Mouse (Mus musculus): ENCODE measurements around the gene Arsa. TPM values are rescaled to one million over a fixed set of nuclear protein-coding genes. Genes with fewer than 3 reads are reported as not detected.
A peak's percentile ranks its signal among the peaks of the same experiment; 100 is the strongest.
"Not testable (repeated sequence)": the region's sequence is repeated elsewhere in the genome, so short reads cannot be mapped to it uniquely, and the experiment has no call there.

Arsa gene
- total RNA-seq, 2 experiments from 2014 or later, result 30.0 to 31.1 TPM

DNA sequence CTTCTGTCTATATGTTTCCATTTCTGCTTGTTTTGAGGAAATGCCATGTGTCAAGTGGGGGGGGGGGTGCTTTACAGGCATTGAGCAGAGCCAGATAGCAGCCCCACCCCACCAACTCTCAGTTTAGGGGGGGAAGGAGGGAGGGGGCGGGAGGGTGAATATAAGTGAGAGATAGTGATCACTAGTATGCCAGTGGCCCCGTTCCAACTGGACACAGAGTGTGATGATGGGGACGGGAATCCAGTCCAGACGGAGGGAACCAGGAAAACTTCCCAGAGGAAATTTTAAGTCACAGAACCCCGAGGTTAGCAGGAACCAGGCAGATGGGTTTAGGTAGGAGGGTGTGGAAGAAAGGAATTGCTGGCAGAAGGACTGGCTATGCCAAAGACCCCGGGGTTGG, 21.6 kb downstream of the Arsa start:
- DNase-seq (ENCODE audit: low spot score in 2 of 2), result no peak

DNA sequence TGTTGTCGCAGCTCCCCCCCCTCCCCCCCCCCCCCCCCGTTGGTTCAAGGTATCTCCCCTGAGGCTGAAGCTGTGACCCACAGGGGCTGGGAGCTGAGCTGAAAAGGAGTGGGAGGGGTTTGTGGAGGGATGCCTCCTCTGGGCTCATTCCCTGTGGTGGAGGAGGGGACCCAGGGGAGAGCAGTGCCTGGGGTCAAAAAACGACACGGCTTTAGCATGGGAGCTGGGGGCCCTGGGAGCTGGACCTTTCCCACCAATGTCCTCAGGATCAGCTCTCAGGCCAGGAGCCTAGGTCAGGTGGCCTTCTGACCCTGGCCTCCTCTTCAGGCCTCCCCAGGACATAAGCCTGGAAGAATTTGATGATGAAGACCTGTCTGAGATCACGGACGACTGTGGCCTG, 22.4 kb downstream of the Arsa start:
- DNase-seq (ENCODE audit: low spot score in 2 of 2), result no peak

DNA sequence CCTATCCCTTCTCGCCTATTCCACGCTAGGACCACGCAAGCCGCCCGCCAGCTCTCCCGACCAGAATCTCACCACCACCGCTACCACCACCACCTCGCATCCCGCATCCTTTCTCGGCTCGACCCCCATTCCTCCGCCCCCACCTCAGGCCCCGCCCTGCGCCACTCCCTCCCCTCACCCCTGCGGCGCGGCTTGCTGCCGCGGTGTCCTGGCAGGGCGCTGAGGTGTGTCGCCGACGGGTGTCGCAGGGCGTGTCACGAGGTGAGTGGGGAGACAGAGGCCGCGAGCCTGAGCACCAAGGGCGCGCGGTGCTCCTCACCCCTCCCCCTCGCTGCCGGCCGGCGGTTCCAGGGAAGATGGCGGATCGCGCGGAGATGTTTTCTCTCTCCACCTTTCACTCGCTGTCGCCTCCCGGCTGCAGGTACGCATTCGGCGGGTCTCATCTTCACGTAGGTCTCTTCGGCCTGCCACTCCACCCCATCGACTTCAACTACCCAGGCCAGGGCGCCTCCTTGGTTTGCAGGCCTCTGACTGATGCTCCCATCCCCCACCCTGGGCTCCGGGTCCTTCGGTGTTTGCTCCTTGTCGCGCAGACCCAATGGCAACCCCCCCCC, 23.3 kb downstream of the Arsa start, which contains the start of gene Mapk8ip2:
Mapk8ip2 (plus strand) TSS at position 49 of the 614 bp plus-strand sequence.
- DNase-seq (ENCODE audit: low spot score in 2 of 2), result peak; percentile 70 to 71

DNA sequence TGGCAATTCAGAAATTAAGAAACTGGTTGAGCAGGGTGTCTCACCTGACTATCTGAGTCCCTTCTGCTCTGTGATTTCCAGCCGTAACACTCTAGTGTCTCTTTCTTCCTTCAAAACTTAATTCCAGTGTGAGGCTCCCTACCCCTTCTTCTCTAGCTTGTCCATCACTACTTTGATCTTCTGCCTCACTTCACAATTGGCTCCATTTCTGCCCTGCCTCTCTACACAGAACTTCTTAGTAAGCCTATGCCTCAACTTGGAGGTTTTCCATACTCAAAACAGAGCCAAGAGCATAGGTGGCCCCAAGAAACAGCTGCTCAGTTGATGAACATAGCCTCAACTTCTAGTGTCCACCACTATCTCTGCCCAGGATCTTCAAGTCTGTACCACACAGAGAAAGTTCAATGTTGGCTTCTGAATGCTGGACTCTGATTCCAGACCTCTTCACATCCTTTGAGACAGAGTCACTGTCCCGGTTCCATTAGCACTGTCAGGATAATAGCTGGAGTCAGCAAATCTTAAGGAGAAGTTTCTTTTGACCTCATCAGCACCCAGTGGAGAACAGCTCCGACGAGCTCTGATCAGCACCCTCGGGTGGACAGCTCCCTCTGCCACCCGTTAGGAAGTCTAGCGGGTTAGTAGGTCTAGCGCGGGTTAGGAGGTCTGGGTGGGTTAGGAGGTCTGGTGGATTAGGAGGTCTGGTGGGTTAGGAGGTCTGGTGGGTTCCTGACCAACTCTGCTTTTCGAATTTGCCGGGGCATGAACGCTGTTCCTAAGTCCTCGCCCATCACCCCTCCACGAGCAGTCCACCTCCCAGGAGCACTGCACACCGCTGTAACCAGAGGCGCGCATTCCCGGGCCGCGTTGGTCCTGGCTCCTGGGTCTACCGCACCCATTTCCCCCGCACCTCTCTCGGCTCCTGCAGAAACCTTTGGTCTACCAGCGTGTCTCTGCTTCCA, 24.0 kb downstream of the Arsa start:
- DNase-seq (ENCODE audit: low spot score in 2 of 2), result peak in 1 of 2 experiments; percentile 60

DNA sequence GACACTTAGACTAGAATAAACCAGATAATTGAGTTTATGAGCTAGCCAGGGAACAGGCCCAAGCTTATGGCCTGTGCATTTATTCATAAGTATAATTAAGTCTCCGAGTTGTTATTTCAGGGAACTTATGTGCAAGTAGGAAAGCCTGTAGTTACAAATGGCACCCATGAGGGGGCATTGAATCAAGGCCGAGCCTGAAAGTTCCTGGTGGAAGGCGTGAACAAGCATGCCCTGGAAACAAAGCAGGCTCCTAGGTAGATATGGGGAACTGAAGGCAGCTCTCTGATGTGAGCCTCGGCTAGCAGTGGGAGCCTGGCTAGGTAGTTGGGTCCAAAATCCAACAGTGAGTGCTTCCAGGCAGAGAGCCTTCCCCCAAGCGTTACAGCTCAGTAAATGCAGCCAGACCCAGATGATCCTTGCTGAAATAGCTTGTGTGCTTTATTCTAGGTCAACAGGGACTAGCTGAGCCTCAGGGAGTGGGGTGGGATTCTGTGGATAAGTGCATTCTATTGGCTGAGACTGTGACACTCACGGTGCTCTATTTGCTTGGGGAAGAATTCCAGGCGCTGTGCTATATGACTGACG, 34.6 kb downstream of the Arsa start:
- DNase-seq (ENCODE audit: low spot score in 2 of 2), result peak in 1 of 2 experiments; percentile 25

DNA sequence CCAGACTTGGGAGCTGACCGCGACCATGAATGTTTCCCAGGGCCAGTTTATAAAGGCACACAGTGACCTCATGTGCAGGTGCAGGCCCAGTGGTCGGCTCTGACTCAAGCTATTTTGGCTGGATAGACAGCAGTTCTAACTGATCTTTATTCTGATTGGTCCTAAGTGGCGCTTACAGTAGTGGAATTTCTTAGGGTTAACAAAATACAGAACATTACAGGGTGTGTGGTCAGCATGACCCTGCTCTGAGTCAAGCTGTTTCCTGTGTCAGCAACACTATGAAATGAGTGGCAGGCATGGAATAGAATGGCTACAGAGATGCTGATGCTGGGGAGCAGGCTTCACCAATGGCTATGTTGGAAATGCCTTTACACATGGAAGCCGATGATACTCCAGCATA, 41.3 kb downstream of the Arsa start:
- DNase-seq (ENCODE audit: low spot score in 2 of 2), result no peak

DNA sequence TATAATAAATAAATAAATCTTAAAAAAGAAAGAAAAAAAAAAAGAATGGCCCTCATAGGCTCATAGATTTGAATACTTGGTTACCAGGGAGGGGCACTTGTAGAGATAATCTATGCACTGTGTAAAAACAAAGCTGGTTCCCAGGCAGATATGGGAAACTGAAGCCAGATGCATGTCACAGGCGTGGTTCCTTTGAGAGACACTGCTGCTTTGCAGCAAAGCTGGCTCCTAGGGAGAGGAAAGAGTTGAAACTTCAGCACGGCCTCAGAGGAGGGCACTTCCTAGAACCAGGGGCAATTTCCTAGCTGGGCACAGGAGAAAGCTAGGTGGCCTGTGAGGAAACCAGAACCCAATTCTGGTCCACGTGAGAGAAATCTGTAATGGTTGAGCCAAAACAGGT, 43.1 kb downstream of the Arsa start:
- DNase-seq (ENCODE audit: low spot score in 2 of 2), result no peak

DNA sequence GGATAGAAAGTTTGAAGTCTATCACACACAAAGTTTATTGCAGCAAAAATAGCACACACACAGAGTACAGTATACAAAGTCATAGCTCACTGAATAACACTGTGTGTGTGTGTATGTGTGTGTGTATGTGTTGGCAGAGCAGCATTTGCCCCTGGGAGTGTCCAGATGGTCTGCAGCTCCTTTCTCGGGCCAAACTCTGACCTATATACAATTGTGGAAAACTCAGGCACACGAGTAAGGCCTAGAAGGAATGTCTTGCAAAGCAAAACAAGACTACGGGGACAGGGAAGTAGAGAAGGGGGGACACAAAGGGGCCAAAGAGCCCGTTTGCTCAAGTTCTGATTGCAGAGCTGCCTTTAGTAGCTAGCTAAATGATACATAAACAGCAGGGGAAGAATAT, 44.3 kb downstream of the Arsa start:
- DNase-seq (ENCODE audit: low spot score in 2 of 2), result no peak

DNA sequence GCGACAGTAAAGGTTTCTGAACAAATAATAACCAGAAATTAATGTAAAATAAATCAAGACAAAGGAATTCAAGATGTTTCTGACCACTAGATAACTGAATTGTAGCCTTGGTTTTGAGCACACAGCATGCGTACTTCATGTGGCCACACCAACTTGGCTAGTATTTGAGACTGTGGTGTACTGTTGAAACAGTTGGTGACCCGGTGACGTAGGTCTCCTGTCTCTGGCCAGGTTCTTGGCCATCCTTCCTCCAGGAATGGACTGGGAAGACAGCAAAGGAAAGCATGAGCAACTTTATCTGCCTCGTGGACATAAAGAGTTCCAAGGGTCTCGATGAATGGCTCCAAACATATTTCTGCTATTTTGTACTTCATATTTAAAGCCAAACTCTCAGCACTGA, 45.4 kb downstream of the Arsa start:
- DNase-seq (ENCODE audit: low spot score in 2 of 2), result no peak

DNA sequence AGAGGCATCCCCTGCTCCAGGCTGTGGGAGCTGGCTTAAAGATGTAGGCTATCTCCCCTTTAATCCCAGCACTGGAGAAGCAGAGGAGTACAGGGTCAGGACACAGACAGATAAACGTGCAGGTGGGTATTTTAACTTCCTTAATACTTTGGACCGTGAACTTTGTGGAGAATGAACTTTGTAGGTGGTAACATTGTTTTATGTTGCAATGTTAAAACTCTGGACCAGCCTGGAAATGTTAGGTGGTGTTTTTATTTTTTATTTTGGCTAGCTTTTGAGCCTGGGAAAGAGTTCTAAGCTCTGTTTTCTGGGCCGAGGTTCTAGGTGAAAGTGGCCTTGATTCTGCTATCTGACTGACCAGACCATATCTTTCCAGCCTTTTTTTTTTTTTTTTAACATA, 46.0 kb downstream of the Arsa start:
- no peak for DNase-seq (ENCODE audit: low spot score in 2 of 2)

DNA sequence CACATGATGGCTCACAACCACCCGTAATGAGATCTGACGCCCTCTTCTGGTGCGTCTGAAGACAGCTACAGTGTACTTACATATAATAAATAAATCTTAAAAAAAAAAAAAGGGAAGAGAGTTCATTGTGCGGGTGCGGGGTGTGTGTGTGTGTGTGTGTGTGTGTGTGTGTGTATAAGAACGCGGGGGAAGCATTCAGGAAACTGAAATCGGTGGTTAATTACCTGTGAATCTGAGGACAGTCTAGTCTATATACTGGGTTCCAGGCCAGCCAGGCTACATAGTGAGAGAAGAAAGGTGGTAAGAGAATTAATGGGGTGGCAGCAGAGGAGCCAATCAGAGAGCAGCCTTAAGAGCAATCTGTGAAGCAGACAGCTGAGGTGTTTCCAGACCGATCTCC, 46.5 kb downstream of the Arsa start:
- DNase-seq (ENCODE audit: low spot score in 2 of 2), result not testable (repeated sequence)

DNA sequence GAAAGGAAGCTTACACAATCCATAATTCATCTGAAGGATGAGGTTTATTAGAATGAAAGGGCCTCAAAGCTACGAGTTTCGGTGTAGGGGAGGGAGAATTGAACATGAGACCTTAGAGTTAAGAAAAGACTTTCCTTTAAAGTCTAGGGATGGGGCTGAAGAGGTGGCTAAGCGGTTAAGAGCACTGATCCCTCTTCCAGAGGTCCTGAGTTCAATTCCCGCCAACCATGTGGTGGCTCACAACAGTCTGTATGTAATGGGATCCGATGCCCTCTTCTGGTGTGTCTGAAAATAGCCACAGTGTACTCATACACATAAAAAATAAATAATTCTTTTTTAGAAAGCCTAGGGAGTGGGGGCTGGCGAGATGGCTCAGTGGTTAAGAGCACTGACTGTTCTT, 46.9 kb downstream of the Arsa start:
- no peak for DNase-seq (ENCODE audit: low spot score in 2 of 2)

DNA sequence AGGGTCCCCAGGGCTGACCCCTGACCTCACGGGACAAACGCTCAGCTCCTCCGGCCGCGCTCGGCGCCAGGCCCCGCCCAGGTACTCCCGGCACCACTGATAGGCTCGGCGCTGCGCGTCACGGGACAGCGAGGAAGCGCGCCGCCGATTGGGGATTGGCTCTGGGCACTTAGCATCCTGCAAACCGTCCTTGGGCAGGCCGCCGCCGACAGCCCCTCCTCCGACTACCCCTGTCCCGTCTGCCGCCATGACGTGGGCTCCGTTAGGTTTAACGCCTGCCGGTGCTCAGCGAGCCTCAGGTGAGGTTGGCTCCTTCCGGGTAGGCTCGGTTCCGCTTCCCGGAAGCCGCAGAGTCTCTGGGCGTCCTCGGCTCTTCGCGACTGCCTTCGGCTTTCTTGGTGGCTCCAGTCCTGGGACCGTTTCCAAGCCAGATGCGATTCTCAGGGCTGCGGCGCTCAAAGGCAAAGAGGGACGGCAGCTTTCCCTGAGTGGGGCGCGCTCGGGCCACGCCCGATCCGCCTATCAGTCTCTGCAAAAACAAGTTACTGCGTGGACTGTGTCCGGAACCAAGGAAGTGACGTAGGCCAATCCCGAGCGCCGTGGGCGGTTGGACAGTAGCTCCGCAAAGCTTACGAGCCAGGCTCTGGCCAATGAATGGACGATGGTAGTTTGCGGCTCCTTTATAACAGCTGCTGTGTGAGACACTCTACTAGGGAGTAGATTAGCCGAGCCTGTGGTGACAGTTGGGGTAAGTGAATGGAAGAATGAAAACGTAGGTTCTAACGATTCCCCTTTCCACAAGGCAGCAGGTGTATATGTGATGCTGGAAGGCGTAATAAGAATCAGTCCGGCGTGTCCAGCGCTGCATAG, 47.6 kb downstream of the Arsa start, which contains the start of the genes C730034F03Rik, Gm44502 and Chkb:
C730034F03Rik (plus strand) TSS at position 238 of the 870 bp plus-strand sequence.
Gm44502 (minus strand) TSS at position 345 of the 870 bp plus-strand sequence.
Chkb (minus strand) TSS at position 557 of the 870 bp plus-strand sequence.
- DNase-seq (ENCODE audit: low spot score in 2 of 2), result peak; percentile 86 to 90

DNA sequence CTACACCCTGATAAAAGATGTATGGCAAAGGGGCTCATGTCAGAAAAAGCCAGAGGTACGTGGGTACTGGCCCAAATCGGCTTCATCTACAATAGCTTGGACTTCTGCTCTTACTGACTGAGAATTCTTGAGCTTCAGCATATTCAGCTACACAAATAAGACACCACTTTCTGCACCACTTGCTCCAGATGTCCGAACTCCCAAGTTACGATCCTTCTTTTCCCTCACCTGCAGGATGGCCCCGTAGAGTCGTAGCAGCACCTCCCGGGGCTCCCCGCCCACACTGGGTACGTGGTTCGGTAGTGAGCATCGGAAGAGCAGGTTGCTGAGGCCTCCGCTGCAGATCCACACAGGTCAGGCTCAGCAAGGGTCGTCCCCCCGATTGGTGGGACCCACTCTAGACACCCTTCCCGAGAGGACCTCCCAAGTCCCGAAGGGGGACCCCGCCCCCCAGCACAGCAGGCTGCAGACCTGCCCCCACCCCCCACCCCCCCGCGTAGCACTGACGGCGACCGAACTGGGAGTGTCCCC, 48.3 kb downstream of the Arsa start:
- DNase-seq (ENCODE audit: low spot score in 2 of 2), result no peak

DNA sequence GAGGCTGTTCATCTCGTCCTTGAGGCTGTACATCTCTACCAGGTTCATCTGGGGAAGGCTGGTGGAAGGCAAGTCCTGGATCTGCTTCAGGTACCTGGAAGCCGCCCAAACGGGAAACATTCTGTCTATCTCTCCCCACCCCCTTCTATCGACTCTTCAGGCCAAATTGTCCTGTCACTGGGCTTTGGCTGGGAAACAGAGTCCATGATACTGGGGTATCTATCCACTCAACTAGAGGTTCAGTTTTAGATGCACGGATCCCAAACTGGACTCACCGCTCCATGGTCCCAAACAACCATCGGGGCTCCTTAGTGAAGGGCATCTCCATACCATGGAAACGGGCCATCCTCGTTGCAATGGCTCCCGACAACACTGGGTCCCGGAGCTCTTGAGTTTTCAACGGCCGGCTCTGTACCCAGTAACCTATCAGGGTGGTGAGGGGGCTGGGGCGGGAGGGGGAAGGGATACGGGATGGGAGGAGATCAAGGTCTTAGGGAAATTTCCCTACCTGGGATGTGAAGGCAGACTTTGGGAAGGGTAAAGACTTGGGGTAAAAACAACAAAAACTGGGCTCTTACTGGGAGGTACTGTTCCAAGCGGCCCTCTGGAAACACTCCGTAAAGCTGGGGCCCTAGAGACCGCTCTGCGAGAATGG, 49.0 kb downstream of the Arsa start:
- no peak for DNase-seq (ENCODE audit: low spot score in 2 of 2)

DNA sequence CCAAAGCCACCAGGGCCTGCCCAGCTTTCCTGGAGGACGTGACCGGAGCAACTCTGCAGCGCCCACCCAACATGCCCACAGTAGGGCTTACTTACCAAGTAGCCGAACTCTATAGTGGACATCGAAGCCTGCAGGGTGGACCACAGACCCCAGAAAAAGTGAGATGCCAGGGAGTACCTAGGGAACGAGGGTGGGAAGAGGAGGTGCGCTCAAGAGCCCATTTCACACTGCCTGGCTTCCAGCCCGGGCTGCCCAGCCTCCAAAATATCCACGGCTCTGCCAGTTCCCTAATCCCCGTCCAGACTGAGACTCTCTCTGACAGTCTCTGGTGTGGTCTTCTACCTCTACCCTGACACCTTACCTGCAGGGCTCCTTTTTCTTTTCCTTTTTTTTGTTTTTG, 50.5 kb downstream of the Arsa start:
- no peak for DNase-seq (ENCODE audit: low spot score in 2 of 2)

DNA sequence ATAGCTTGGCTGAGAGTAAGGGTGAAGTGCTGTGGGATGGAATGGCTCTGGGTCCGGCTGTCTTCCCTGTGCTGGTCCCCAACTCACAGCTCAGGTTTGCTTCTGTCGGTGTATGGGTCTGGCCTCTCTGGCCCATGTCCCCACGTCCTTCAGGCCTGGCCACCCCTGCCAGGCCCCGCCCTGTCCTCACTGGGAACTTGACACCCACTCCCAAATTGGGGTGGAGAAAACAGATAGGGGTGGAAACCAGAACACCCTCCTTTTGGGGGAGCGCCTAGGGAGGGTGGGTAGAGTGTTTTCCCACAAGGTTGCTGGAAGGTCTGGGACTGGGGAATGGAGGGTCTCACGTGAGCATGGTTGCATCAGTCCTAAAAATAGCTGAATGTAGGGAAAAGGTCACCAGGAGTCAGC, 51.5 kb downstream of the Arsa start, which contains the start of gene Cpt1b:
Cpt1b (minus strand) TSS at position 153 of the 411 bp plus-strand sequence.
- DNase-seq (ENCODE audit: low spot score in 2 of 2), result no peak

DNA sequence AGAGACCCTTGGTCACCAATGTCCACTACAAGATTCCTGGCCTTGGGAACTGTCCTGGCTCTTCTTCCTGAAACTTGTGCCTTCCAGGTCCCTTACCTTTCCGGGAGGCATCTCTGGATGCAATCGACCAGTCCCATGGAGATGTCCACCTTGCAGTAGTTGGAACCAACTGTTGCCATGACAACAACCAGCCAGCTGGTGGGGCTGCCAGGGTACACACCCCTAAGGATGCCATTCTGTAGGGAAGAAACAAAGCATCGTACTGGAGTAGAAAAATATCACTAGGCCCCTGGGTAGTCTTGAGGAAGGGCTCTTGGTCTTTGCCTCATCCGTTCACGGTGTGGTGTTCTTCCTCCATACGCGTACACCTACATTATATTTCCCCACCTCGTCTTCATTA, 52.6 kb downstream of the Arsa start:
- no peak for DNase-seq (ENCODE audit: low spot score in 2 of 2)

Data from layer of hippocampus, postnatal 10 days (tissue).